12 mouse cellular contexts compared by ENCODE assay signal in the genomic region with DNA sequence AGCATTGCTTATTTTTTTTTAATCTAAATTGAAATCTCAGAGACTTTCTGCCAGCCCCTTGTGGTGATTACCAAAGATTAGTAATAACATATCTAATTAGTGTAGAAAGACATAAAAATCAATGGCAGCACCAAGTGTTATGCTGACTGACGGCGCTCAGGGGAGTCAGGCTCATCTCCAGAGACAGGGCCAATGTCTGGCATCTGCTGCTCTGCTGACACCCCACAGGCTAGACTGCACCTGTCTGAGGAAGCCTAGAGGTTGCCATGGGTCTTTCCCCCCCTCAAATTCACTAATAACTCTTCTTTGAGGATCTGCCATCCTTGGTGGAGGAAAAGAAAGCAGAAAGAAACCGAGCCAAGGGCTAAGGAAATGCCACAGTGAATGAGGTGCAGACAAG.
"Had no signal": no experiment of that assay in that cellular context is flagged by ENCODE, and none has a peak within 500 bp of the region (broad histone marks: within the 10 kb centered on the region; RNA-seq: fewer than 3 reads in every experiment).

No protein-coding gene starts in this region.

- H3K4me2 ChIP-seq: kidney, embryonic 15.5 days; limb, embryonic 13.5 days; midbrain, embryonic 12.5 days had no signal

- H3K9ac ChIP-seq: kidney, embryonic 15.5 days; limb, embryonic 13.5 days; liver, embryonic 14.5 days; midbrain, embryonic 12.5 days; neural tube, embryonic 15.5 days had no signal

- ATAC-seq: midbrain, embryonic 16.5 days had no signal

- H3K4me1 ChIP-seq: kidney, embryonic 15.5 days had no signal

- H3K36me3 ChIP-seq: kidney, embryonic 15.5 days; limb, embryonic 13.5 days; midbrain, embryonic 12.5 days; neural tube, embryonic 15.5 days had no signal

- H3K9me3 ChIP-seq: kidney, embryonic 15.5 days; limb, embryonic 13.5 days; midbrain, embryonic 12.5 days; neural tube, embryonic 15.5 days had no signal

- H3K27me3 ChIP-seq: kidney, embryonic 15.5 days; limb, embryonic 13.5 days; neural tube, embryonic 15.5 days had no signal

- DNase-seq: kidney, postnatal 14 days; layer of hippocampus, postnatal 36 days; lung, adult 18-20 months; right cerebral cortex, adult 18-20 months; right cerebral cortex, postnatal 25 days; thymus, postnatal 36 days had no signal

- H3K27ac ChIP-seq: kidney, embryonic 15.5 days; limb, embryonic 13.5 days; liver, embryonic 14.5 days; midbrain, embryonic 12.5 days; neural tube, embryonic 15.5 days had no signal

- H3K4me3 ChIP-seq: kidney, embryonic 15.5 days; limb, embryonic 13.5 days; midbrain, embryonic 12.5 days; neural tube, embryonic 15.5 days had no signal
